Mouse (Mus musculus): ENCODE measurements around the gene Clgn. TPM values are rescaled to one million over a fixed set of nuclear protein-coding genes. Genes with fewer than 3 reads are reported as not detected.
"Not testable (repeated sequence)": the region's sequence is repeated elsewhere in the genome, so short reads cannot be mapped to it uniquely, and the experiment has no call there.

The Clgn gene
- polyA plus RNA-seq, 1 experiment from 2014 or later, result 13.2 TPM

GRCm38 (mm10) chr8:83417970-83418369 lies 28.3 kb downstream of the Clgn start:
- Histone ChIP-seq H3K27ac (no peak overlapping the region), H3K4me1 (replicated peaks; ENCODE audit: control insufficient read depth, insufficient read depth, low read length) (no peaks in the 10 kb centered on the region), H3K4me3 (replicated peaks; ENCODE audit: low read length) (no peak overlapping the region), H3K36me3 (replicated peaks; ENCODE audit: control insufficient read depth, insufficient read depth) (no peaks in the 10 kb centered on the region; the same call in 1 of the 2 replicates), H3K9me3 (ENCODE audit: control insufficient read depth, low read length) (no peaks in the 10 kb centered on the region), H3K27me3 (ENCODE audit: control insufficient read depth, insufficient read depth, low read length) (no peaks in the 10 kb centered on the region), H3K9ac (no peak overlapping the region), H3K4me2 (replicated peaks) (no peak overlapping the region)
- ATAC-seq (ENCODE audit: low FRiP score) (no peak), DNase-seq (ENCODE audit: low spot score) (no peak)
- 85% methylated on average over 6 of the region's 6 CpGs for WGBS

GRCm38 (mm10) chr8:83418805-83419516 lies 29.3 kb downstream of the Clgn start:
- no peak for DNase-seq (ENCODE audit: low spot score)
- ATAC-seq (ENCODE audit: low FRiP score), result no peak

GRCm38 (mm10) chr8:83421354-83421753 lies 31.7 kb downstream of the Clgn start:
- H3K9me3 ChIP-seq (ENCODE audit: control insufficient read depth, low read length), result no peaks in the 10 kb centered on the region
- H3K4me3 ChIP-seq (replicated peaks; ENCODE audit: low read length), result no peak overlapping the region
- no peak for ATAC-seq (ENCODE audit: low FRiP score)
- H3K4me2 ChIP-seq (replicated peaks), result no peak overlapping the region
- no peak for DNase-seq (ENCODE audit: low spot score)
- H3K27ac ChIP-seq, result no peak overlapping the region
- WGBS, result 100% methylated on average over 1 of the region's 1 CpGs
- no peaks in the 10 kb centered on the region; the same call in 1 of the 2 replicates for H3K36me3 ChIP-seq (replicated peaks; ENCODE audit: control insufficient read depth, insufficient read depth)
- H3K4me1 ChIP-seq (replicated peaks; ENCODE audit: control insufficient read depth, insufficient read depth, low read length), result no peaks in the 10 kb centered on the region
- H3K27me3 ChIP-seq (ENCODE audit: control insufficient read depth, insufficient read depth, low read length), result no peaks in the 10 kb centered on the region
- no peak overlapping the region for H3K9ac ChIP-seq

More at GRCm38 (mm10) chr8:83418805-83419516, 29.3 kb downstream of the Clgn start:
- Histone ChIP-seq H3K9me3 (ENCODE audit: control insufficient read depth, low read length) (no peaks in the 10 kb centered on the region), H3K36me3 (replicated peaks; ENCODE audit: control insufficient read depth, insufficient read depth) (no peaks in the 10 kb centered on the region; the same call in 1 of the 2 replicates), H3K27me3 (ENCODE audit: control insufficient read depth, insufficient read depth, low read length) (no peaks in the 10 kb centered on the region), H3K4me1 (replicated peaks; ENCODE audit: control insufficient read depth, insufficient read depth, low read length) (no peaks in the 10 kb centered on the region), H3K4me3 (replicated peaks; ENCODE audit: low read length) (no peak overlapping the region), H3K27ac (no peak overlapping the region), H3K9ac (no peak overlapping the region), H3K4me2 (replicated peaks) (no peak overlapping the region)
- 94% methylated on average over 11 of the region's 11 CpGs for WGBS

GRCm38 (mm10) chr8:83423032-83423825 lies 33.6 kb downstream of the Clgn start:
- no peak for ATAC-seq (ENCODE audit: low FRiP score)
- 65% methylated on average over 13 of the region's 13 CpGs for WGBS
- no peaks in the 10 kb centered on the region for H3K4me1 ChIP-seq (replicated peaks; ENCODE audit: control insufficient read depth, insufficient read depth, low read length)
- no peaks in the 10 kb centered on the region; the same call in 1 of the 2 replicates for H3K36me3 ChIP-seq (replicated peaks; ENCODE audit: control insufficient read depth, insufficient read depth)
- H3K4me2 ChIP-seq (replicated peaks), result no peak overlapping the region
- no peak overlapping the region for H3K9ac ChIP-seq
- no peaks in the 10 kb centered on the region for H3K27me3 ChIP-seq (ENCODE audit: control insufficient read depth, insufficient read depth, low read length)
- H3K27ac ChIP-seq, result no peak overlapping the region
- no peak overlapping the region for H3K4me3 ChIP-seq (replicated peaks; ENCODE audit: low read length)
- DNase-seq (ENCODE audit: low spot score), result no peak
- no peaks in the 10 kb centered on the region for H3K9me3 ChIP-seq (ENCODE audit: control insufficient read depth, low read length)

- Histone ChIP-seq H3K4me2 (replicated peaks) (no peak overlapping the region), H3K27me3 (ENCODE audit: control insufficient read depth, insufficient read depth, low read length) (no peaks in the 10 kb centered on the region), H3K4me1 (replicated peaks; ENCODE audit: control insufficient read depth, insufficient read depth, low read length) (no peaks in the 10 kb centered on the region), H3K9ac (no peak overlapping the region), H3K36me3 (replicated peaks; ENCODE audit: control insufficient read depth, insufficient read depth) (no peaks in the 10 kb centered on the region; the same call in 1 of the 2 replicates), H3K27ac (no peak overlapping the region), H3K9me3 (ENCODE audit: control insufficient read depth, low read length) (no peaks in the 10 kb centered on the region), H3K4me3 (replicated peaks; ENCODE audit: low read length) (no peak overlapping the region)
- no peak for DNase-seq (ENCODE audit: low spot score)
- WGBS, result 96% methylated on average over 6 of the region's 6 CpGs
- no peak for ATAC-seq (ENCODE audit: low FRiP score)
Measured at GRCm38 (mm10) chr8:83425202-83425601, 35.5 kb downstream of the Clgn start.

GRCm38 (mm10) chr8:83426104-83426759 lies 36.6 kb downstream of the Clgn start:
- Histone ChIP-seq H3K9ac (no peak overlapping the region), H3K4me1 (replicated peaks; ENCODE audit: control insufficient read depth, insufficient read depth, low read length) (no peaks in the 10 kb centered on the region), H3K4me3 (replicated peaks; ENCODE audit: low read length) (no peak overlapping the region), H3K27me3 (ENCODE audit: control insufficient read depth, insufficient read depth, low read length) (no peaks in the 10 kb centered on the region), H3K36me3 (replicated peaks; ENCODE audit: control insufficient read depth, insufficient read depth) (no peaks in the 10 kb centered on the region; the same call in 1 of the 2 replicates), H3K4me2 (replicated peaks) (no peak overlapping the region), H3K9me3 (ENCODE audit: control insufficient read depth, low read length) (no peaks in the 10 kb centered on the region), H3K27ac (no peak overlapping the region)
- DNase-seq (ENCODE audit: low spot score) (no peak), ATAC-seq (ENCODE audit: low FRiP score) (no peak)
- WGBS, result 79% methylated on average over 11 of the region's 11 CpGs

GRCm38 (mm10) chr8:83426949-83427348 lies 37.3 kb downstream of the Clgn start:
- H3K9me3 ChIP-seq (ENCODE audit: control insufficient read depth, low read length), result no peaks in the 10 kb centered on the region
- no peaks in the 10 kb centered on the region for H3K27me3 ChIP-seq (ENCODE audit: control insufficient read depth, insufficient read depth, low read length)
- DNase-seq (ENCODE audit: low spot score) (no peak), ATAC-seq (ENCODE audit: low FRiP score) (no peak)
- no peaks in the 10 kb centered on the region for H3K4me1 ChIP-seq (replicated peaks; ENCODE audit: control insufficient read depth, insufficient read depth, low read length)
- no peak overlapping the region for H3K4me3 ChIP-seq (replicated peaks; ENCODE audit: low read length)
- H3K27ac ChIP-seq, result no peak overlapping the region
- H3K9ac ChIP-seq, result no peak overlapping the region
- WGBS, result 88% methylated on average over 7 of the region's 7 CpGs
- H3K36me3 ChIP-seq (replicated peaks; ENCODE audit: control insufficient read depth, insufficient read depth), result no peaks in the 10 kb centered on the region; the same call in 1 of the 2 replicates
- no peak overlapping the region for H3K4me2 ChIP-seq (replicated peaks)

- not testable (repeated sequence) for H3K4me1 ChIP-seq (replicated peaks; ENCODE audit: control insufficient read depth, insufficient read depth, low read length); H3K9ac ChIP-seq; H3K4me3 ChIP-seq (replicated peaks; ENCODE audit: low read length); H3K27me3 ChIP-seq (ENCODE audit: control insufficient read depth, insufficient read depth, low read length); H3K4me2 ChIP-seq (replicated peaks); H3K9me3 ChIP-seq (ENCODE audit: control insufficient read depth, low read length); ATAC-seq (ENCODE audit: low FRiP score); H3K36me3 ChIP-seq (replicated peaks; ENCODE audit: control insufficient read depth, insufficient read depth); DNase-seq (ENCODE audit: low spot score); H3K27ac ChIP-seq
- 94% methylated on average over 3 of the region's 3 CpGs for WGBS
Measured at GRCm38 (mm10) chr8:83428621-83429020, 39.0 kb downstream of the Clgn start.

GRCm38 (mm10) chr8:83429071-83429524 lies 39.4 kb downstream of the Clgn start:
- WGBS, result 70% methylated on average over 4 of the region's 4 CpGs
- Histone ChIP-seq H3K36me3 (replicated peaks; ENCODE audit: control insufficient read depth, insufficient read depth) (peaks cover 13% of the 10 kb centered on the region), H3K4me1 (replicated peaks; ENCODE audit: control insufficient read depth, insufficient read depth, low read length) (no peaks in the 10 kb centered on the region), H3K9me3 (ENCODE audit: control insufficient read depth, low read length) (no peaks in the 10 kb centered on the region), H3K4me2 (replicated peaks) (no peak overlapping the region), H3K27ac (no peak overlapping the region), H3K4me3 (replicated peaks; ENCODE audit: low read length) (no peak overlapping the region), H3K9ac (no peak overlapping the region), H3K27me3 (ENCODE audit: control insufficient read depth, insufficient read depth, low read length) (no peaks in the 10 kb centered on the region)
- ATAC-seq (ENCODE audit: low FRiP score) (no peak), DNase-seq (ENCODE audit: low spot score) (no peak)
